ENCODE assay signal across 9 mouse cellular contexts in the genomic region with DNA sequence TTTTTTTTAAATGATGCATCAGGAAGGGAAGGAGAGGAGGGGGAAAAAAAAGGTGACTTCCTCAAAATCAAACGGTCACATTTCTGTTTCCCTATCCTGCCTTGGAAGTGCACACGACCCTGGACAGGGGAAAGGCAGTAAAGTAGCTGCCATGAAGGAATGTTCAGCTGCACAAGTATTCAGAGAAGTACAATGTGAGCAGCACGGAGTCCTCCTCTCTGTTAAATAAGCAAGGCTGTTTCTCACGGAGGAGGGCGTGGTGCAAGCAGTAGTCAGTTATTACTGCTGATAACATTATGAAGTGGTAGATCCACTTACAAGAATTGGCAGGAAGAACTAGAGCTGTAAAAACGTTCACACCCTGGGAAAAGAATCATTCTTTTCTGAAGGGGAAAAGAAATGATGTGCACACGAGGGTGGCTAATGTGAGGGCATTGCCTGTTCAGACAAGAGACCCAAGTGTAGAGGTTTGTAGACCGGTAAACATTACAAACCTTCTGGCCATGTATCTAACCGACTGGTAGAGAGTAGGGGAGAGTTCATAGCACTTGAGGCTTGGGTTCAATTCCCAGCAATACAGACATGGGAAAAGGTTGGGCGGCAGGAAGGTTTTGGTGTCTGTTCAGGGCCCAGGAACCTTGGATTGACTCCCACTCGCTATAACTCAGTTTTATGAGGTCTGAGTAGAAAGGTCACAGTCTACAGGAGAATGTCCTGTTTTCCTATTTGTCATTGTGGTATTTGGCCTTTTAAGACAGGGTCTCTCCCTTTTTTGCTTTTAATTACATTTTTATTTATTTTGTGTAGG. TPM values are rescaled to one million over a fixed set of nuclear protein-coding genes. Genes with fewer than 3 reads are reported as not detected.
DNase-seq lines count a peak whose midpoint lies in the region; ATAC-seq and TF ChIP-seq lines count a peak whose summit lies in the region.
"Had no signal": no experiment of that assay in that cellular context is flagged by ENCODE, and none has a peak within 500 bp of the region (broad histone marks: within the 10 kb centered on the region; RNA-seq: fewer than 3 reads in every experiment).

No protein-coding gene starts in this region.

- no peaks in the 10 kb centered on the region for H3K9me3 ChIP-seq in kidney, embryonic 16.5 days (ENCODE audit: low read length)
- H3K9me3 ChIP-seq in embryonic facial prominence, embryonic 15.5 days (replicated peaks) = no peaks in the 10 kb centered on the region
- no peaks in the 10 kb centered on the region for H3K9me3 ChIP-seq in liver, embryonic 13.5 days (replicated peaks)
- H3K9me3 ChIP-seq: neural tube, embryonic 12.5 days had no signal

- intact Hi-C loops in left cerebral cortex, adult 2 months (cut with DNase I) = no loop called here

- H3K27me3 ChIP-seq in kidney, embryonic 16.5 days (ENCODE audit: insufficient read depth, low read length) = no peaks in the 10 kb centered on the region
- no peaks in the 10 kb centered on the region for H3K27me3 ChIP-seq in embryonic facial prominence, embryonic 15.5 days
- no peaks in the 10 kb centered on the region for H3K27me3 ChIP-seq in liver, embryonic 13.5 days
- H3K27me3 ChIP-seq in small intestine, adult 2 months (ENCODE audit: control insufficient read depth, insufficient read depth, low read length) = no peaks in the 10 kb centered on the region
- H3K27me3 ChIP-seq: neural tube, embryonic 12.5 days had no signal

- WGBS in kidney, embryonic 16.5 days = 13% methylated on average over 11 of the region's 11 CpGs
- WGBS in embryonic facial prominence, embryonic 15.5 days = 65% methylated on average over 11 of the region's 11 CpGs
- WGBS in liver, embryonic 13.5 days (ENCODE audit: insufficient replicate concordance) = 30% methylated on average over 11 of the region's 11 CpGs
- WGBS in small intestine, adult 2 months = 16% methylated on average over 11 of the region's 11 CpGs

- DNase-seq in kidney, adult 9 months = no peak
- no peak for DNase-seq in liver, embryonic 13.5 days
- no peak for DNase-seq in embryo, embryonic 11 days
- DNase-seq in left cerebral cortex, adult 2 months (ENCODE audit: extremely low spot score in 1 of 2, low spot score in 2 of 2) = no peak

- H3K4me1 ChIP-seq in kidney, embryonic 16.5 days (ENCODE audit: insufficient read depth, low read length) = peaks cover 37% of the 10 kb centered on the region
- peaks cover 5% of the 10 kb centered on the region; the same call in 1 of the 2 replicates for H3K4me1 ChIP-seq in embryonic facial prominence, embryonic 15.5 days
- H3K4me1 ChIP-seq in liver, embryonic 13.5 days (replicated peaks) = peaks cover 16% of the 10 kb centered on the region
- H3K4me1 ChIP-seq in small intestine, adult 2 months (ENCODE audit: control insufficient read depth, insufficient read depth, insufficient read length, low read length) = peaks cover 15% of the 10 kb centered on the region; the same call in 1 of the 2 replicates
- H3K4me1 ChIP-seq: neural tube, embryonic 12.5 days had no signal

- no peak for TF ChIP-seq CTCF in small intestine, adult 2 months (IDR thresholded peaks at IDR 0.05; ENCODE audit: extremely low read depth, insufficient read length, insufficient replicate concordance, low read depth, low read length)
- TF ChIP-seq CTCF in left cerebral cortex, adult 2 months (IDR thresholded peaks at IDR 0.05) = no peak

- H3K4me2 ChIP-seq in kidney, embryonic 16.5 days (replicated peaks; ENCODE audit: low read depth, low read length) = no peak overlapping the region
- no peak overlapping the region for H3K4me2 ChIP-seq in embryonic facial prominence, embryonic 15.5 days (replicated peaks)
- peak overlapping the region; percentile 33; the same call in 1 of the 2 replicates for H3K4me2 ChIP-seq in liver, embryonic 13.5 days
- H3K4me2 ChIP-seq: neural tube, embryonic 12.5 days had no signal

- no peak for TF ChIP-seq POLR2A in small intestine, adult 2 months (IDR thresholded peaks at IDR 0.05; ENCODE audit: low read depth, low read length)

- H3K4me3 ChIP-seq in kidney, embryonic 16.5 days (ENCODE audit: low read length) = no peak overlapping the region
- H3K4me3 ChIP-seq in embryonic facial prominence, embryonic 15.5 days (replicated peaks) = no peak overlapping the region
- no peak overlapping the region for H3K4me3 ChIP-seq in liver, embryonic 13.5 days (replicated peaks)
- H3K4me3 ChIP-seq in small intestine, adult 2 months (ENCODE audit: low read depth, low read length) = no peak overlapping the region
- H3K4me3 ChIP-seq in left cerebral cortex, adult 2 months = no peak overlapping the region
- H3K4me3 ChIP-seq: neural tube, embryonic 12.5 days had no signal

- peak; percentile 71 for ATAC-seq in kidney, embryonic 16.5 days (ENCODE audit: low FRiP score, low TSS enrichment)
- ATAC-seq in embryonic facial prominence, embryonic 15.5 days (ENCODE audit: insufficient number of reproducible peaks, low FRiP score, low TSS enrichment, low read depth) = no peak
- peak; percentile 68 for ATAC-seq in liver, embryonic 13.5 days (ENCODE audit: low read depth)

- peak overlapping the region; percentile 92 for H3K27ac ChIP-seq in kidney, embryonic 16.5 days (ENCODE audit: low read length)
- H3K27ac ChIP-seq in embryonic facial prominence, embryonic 15.5 days (replicated peaks) = 0 out of 2 replicates have a peak overlapping the region, but pooled peaks have one; percentile 0
- H3K27ac ChIP-seq in liver, embryonic 13.5 days = no peak overlapping the region; the same call in 1 of the 2 replicates
- peak overlapping the region; percentile 78 for H3K27ac ChIP-seq in small intestine, adult 2 months (ENCODE audit: insufficient read depth, low read depth, low read length)
- H3K27ac ChIP-seq in left cerebral cortex, adult 2 months = no peak overlapping the region
- H3K27ac ChIP-seq: macrophage; neural tube, embryonic 12.5 days had no signal

- no peaks in the 10 kb centered on the region for H3K36me3 ChIP-seq in kidney, embryonic 16.5 days (ENCODE audit: insufficient read depth, low read length)
- no peaks in the 10 kb centered on the region for H3K36me3 ChIP-seq in embryonic facial prominence, embryonic 15.5 days
- H3K36me3 ChIP-seq in liver, embryonic 13.5 days = no peaks in the 10 kb centered on the region
- H3K36me3 ChIP-seq in small intestine, adult 2 months (ENCODE audit: control insufficient read depth, insufficient read depth, low read length) = no peaks in the 10 kb centered on the region
- H3K36me3 ChIP-seq: neural tube, embryonic 12.5 days had no signal

- H3K9ac ChIP-seq in kidney, embryonic 16.5 days (replicated peaks; ENCODE audit: low read length) = no peak overlapping the region
- no peak overlapping the region for H3K9ac ChIP-seq in embryonic facial prominence, embryonic 15.5 days
- H3K9ac ChIP-seq in liver, embryonic 13.5 days = no peak overlapping the region
- H3K9ac ChIP-seq: neural tube, embryonic 12.5 days had no signal

RNA-seq across cellular contexts. Expression of a gene that starts 1.7 kb away (rescaled TPM):
- 97.7 and 101 TPM in 2 replicates for polyA plus RNA-seq in kidney, embryonic 16.5 days (2015; fragmentation: Nextera tagmentation; extraction: Ambion mirVana)
- 75.3 and 75.9 TPM in 2 replicates for polyA plus RNA-seq in embryonic facial prominence, embryonic 15.5 days (2015; fragmentation: Nextera tagmentation; extraction: Ambion mirVana)
- 13.1 and 15.6 TPM in 2 replicates for polyA plus RNA-seq in liver, embryonic 13.5 days (2015; fragmentation: Nextera tagmentation; extraction: Ambion mirVana)
- 16.5 and 28.9 TPM in 2 replicates for polyA plus RNA-seq in small intestine, adult 2 months (2012; rRNA removed)
- 10 to 100 TPM; 26.0 to 27.3 TPM for total RNA-seq in left cerebral cortex, adult 2 months (2021)

RNA-seq across cellular contexts. Expression of a gene that starts 36.6 kb away (rescaled TPM):
- polyA plus RNA-seq in kidney, embryonic 16.5 days (2015; fragmentation: Nextera tagmentation; extraction: Ambion mirVana) = 3.0 and 3.2 TPM in 2 replicates
- polyA plus RNA-seq in embryonic facial prominence, embryonic 15.5 days (2015; fragmentation: Nextera tagmentation; extraction: Ambion mirVana) = 1.9 and 2.4 TPM in 2 replicates
- polyA plus RNA-seq in liver, embryonic 13.5 days (2015; fragmentation: Nextera tagmentation; extraction: Ambion mirVana) = 0.31 and 0.37 TPM in 2 replicates
- polyA plus RNA-seq in small intestine, adult 2 months (2012; rRNA removed) = 1.3 and 1.8 TPM in 2 replicates
- total RNA-seq in left cerebral cortex, adult 2 months (2021) = 10 to 100 TPM; 15.9 to 16.5 TPM

Comparison
In these comparisons a context has a peak if more than half of its experiments do, and no peak if none do; other contexts are left out.
1. H3K27ac ChIP-seq: peak in kidney, embryonic 16.5 days (single experiment), embryonic facial prominence, embryonic 15.5 days (single experiment) and small intestine, adult 2 months (single experiment); none in liver, embryonic 13.5 days (single experiment) and left cerebral cortex, adult 2 months (single experiment).